Mouse (Mus musculus) embryonic facial prominence, embryonic 10.5 days (tissue): ENCODE measurements at regions not wholly inside any gene's neighbourhood (a gene's known extent, or its start where the extent isn't known, plus 50 kb on each side); places are given as distances from the start of the nearest gene placed in this dataset.

ENCODE experiments used
- DNase-seq: peaks from one replicate; pipeline ENCODE4 v3.0.0-alpha.2; 2017; ENCODE audit warnings: low spot score
- H3K27ac ChIP-seq: fragments of 300-500 bp; sonication (generic); replicated peaks from 2 replicates; pipeline ENCODE4 v1.5.1; 2016; ENCODE audit warnings: mild to moderate bottlenecking
- H3K27me3 ChIP-seq: fragments of 300-500 bp; sonication (generic); replicated peaks from 2 replicates; pipeline ENCODE4 v1.6.1; 2016; ENCODE audit warnings: low read depth, mild to moderate bottlenecking; ENCODE audit not compliant: poor library complexity, severe bottlenecking
- H3K36me3 ChIP-seq: fragments of 300-500 bp; sonication (generic); replicated peaks from 2 replicates; pipeline ENCODE4 v1.6.1; 2016; ENCODE audit warnings: mild to moderate bottlenecking, moderate library complexity
- H3K4me1 ChIP-seq: fragments of 300-500 bp; sonication (generic); 2 replicates; pipeline ENCODE4 v1.6.1; 2016
- H3K4me3 ChIP-seq: fragments of 300-500 bp; sonication (generic); 2 replicates; pipeline ENCODE4 v1.5.1; 2016; ENCODE audit warnings: mild to moderate bottlenecking, moderate library complexity
- H3K9me3 ChIP-seq: fragments of 300-500 bp; sonication (generic); 2 replicates; pipeline ENCODE4 v1.6.1; 2016; ENCODE audit warnings: mild to moderate bottlenecking
- WGBS: fragments of 180-500 bp; shearing (Covaris S2); methylation state at CpG from one replicate; pipeline ENCODE4 v1.1.7; 2016; 5-methylcytosine and 5-hydroxymethylcytosine counted together

DNA sequence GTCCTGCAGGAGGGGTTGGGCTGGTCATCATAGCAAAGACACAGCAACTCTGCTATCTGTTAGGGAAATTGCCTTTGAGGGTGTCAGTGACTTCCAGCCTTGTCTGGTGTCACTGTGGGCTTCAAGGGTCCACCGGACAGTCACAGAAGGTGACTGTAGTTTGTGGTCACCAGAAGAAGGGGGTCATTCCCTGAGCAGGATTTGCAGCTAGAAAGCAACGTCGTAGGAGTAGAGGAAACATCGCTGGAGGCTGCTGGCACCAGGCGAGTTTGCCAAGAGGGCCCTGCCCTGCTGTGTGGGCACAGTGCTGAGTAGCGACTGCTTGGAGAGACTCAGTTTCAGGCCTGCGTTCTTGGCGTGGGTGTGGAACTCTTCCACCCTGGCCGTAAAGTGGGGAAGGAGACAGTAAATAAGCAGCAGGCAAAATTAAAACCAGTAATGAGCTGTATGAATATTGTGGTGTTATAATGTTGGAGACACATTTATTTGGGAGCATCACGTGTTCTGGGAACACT is 389.8 kb upstream of the Tshz3 start:
- no peak overlapping the region for H3K4me3 ChIP-seq
- H3K27ac ChIP-seq: no peak overlapping the region
- H3K36me3 ChIP-seq: no peaks in the 10 kb centered on the region
- H3K9me3 ChIP-seq: no peaks in the 10 kb centered on the region
- no peak for DNase-seq
- 88% methylated on average over 10 of the region's 10 CpGs for WGBS
- H3K27me3 ChIP-seq: no peaks in the 10 kb centered on the region
- peaks cover 6% of the 10 kb centered on the region; the same call in 1 of the 2 replicates for H3K4me1 ChIP-seq

DNA sequence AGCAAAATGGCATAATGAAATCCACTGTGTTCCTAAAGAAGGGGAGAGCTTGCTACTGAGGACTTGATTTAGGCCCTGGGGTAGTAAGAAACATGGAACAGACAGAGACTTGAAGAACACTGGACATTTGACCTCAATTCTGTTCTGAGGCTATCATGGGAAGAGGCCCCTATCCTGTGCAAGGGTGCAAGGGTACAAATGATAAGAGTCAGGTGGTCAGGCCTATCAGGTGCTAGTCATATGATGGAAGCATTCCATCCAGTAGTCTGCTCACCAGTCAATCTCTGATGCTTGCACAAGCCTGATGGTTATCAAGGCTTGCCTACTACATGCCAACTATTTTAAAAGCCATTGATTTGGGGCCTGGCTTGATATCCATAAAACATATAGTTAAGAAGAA is 420.6 kb upstream of the Tshz3 start:
- Histone ChIP-seq H3K27ac (no peak overlapping the region), H3K4me3 (no peak overlapping the region)

DNA sequence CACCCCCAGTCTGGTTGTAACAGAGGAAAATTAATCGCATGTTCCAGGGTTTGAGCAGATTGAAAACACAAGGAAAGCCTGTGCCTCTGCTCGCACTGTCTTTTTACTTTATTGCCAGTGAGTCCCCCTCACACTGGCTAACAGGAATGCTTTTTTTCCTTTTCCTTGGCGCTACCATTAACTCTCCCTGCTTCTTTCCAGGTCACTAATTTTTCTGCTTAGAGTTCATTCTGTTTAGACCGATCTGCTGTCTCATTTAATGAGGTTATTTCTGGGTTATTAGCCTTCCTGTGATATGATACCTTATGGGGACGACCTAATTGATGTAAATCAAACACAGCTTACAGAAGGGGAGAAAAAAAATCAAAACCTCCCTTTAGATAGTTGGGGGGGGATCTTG is 429.0 kb upstream of the Tshz3 start:
- Histone ChIP-seq H3K27ac (no peak overlapping the region), H3K27me3 (0 out of 2 replicates have a peak, but pooled peaks cover 5% of the 10 kb centered on the region), H3K4me1 (peaks cover 14% of the 10 kb centered on the region), H3K4me3 (no peak overlapping the region), H3K9me3 (no peaks in the 10 kb centered on the region), H3K36me3 (no peaks in the 10 kb centered on the region)
- 31% methylated on average over 5 of the region's 5 CpGs for WGBS
- DNase-seq: no peak

More for the DNA sequence above, 420.6 kb upstream of the Tshz3 start:
- H3K4me1 ChIP-seq: 0 out of 2 replicates have a peak, but pooled peaks cover 2% of the 10 kb centered on the region
- no peak for DNase-seq
- no peaks in the 10 kb centered on the region for H3K9me3 ChIP-seq
- no peaks in the 10 kb centered on the region for H3K27me3 ChIP-seq
- no peaks in the 10 kb centered on the region for H3K36me3 ChIP-seq

- no peak for DNase-seq
- Histone ChIP-seq H3K9me3 (no peaks in the 10 kb centered on the region), H3K27ac (no peak overlapping the region), H3K4me1 (peaks cover 14% of the 10 kb centered on the region), H3K4me3 (no peak overlapping the region), H3K27me3 (0 out of 2 replicates have a peak, but pooled peaks cover 5% of the 10 kb centered on the region), H3K36me3 (no peaks in the 10 kb centered on the region)
- 86% methylated on average over 7 of the region's 7 CpGs for WGBS
Measured at GRCm38 (mm10) chr7:36265163-36265823, 432.6 kb upstream of the Tshz3 start.

DNA sequence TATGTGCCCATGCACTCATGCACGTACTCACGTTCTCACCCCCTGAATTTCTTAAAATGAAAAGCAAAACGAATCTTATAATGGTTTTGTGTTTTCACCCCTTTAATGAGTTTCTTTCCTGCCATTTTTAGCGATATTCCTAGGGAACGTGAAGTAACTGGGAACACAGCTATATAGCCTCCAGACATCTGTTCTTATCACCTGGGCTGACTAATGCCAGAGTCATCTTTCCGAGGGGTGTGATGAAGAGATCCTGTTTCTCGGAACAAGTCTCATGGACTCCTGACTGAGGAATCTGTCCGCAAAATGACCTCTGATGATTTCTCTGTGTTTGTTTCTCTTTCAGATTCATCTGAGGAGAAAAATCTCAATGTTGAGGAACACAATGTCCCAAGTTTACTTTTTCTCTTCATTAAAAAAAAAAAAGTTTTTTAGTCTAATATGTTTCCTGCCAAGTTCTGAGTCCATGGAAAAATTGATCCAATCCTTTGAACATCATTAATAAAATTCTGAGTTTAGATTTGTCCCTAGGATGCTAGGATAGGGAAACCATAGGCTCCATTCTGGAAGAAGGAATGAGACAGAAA is 435.7 kb upstream of the Tshz3 start:
- no peak for DNase-seq
- WGBS: 81% methylated on average over 8 of the region's 8 CpGs

GRCm38 (mm10) chr7:36257102-36257501 is 440.8 kb upstream of the Tshz3 start:
- WGBS: 95% methylated on average over 15 of the region's 15 CpGs

More for the DNA sequence above, 435.7 kb upstream of the Tshz3 start:
- Histone ChIP-seq H3K27me3 (no peaks in the 10 kb centered on the region), H3K4me3 (no peak overlapping the region), H3K4me1 (no peaks in the 10 kb centered on the region), H3K9me3 (no peaks in the 10 kb centered on the region), H3K36me3 (no peaks in the 10 kb centered on the region), H3K27ac (no peak overlapping the region)

DNA sequence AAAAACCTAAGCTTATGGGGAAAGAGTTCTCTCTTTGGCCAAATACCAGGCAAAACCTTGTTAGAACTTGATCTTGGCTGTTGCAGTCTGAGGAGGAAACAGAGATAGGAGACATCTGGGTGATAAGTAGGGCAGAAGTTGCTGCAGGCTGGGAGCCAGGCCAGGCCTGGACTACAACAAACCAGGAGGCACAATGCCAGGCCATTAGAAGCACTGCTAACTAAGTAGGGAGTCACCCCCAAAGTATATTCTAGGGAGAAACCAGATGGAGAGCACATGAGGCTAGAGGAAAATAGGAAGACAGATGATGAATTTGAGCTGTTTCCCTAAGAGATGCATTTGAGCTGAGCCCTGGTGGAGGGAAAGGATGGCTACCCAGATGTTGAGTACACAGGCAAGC is 444.6 kb upstream of the Zfp507 start:
- no peaks in the 10 kb centered on the region for H3K9me3 ChIP-seq
- H3K4me1 ChIP-seq: no peaks in the 10 kb centered on the region
- no peak for DNase-seq
- no peaks in the 10 kb centered on the region for H3K27me3 ChIP-seq
- no peak overlapping the region for H3K4me3 ChIP-seq
- H3K36me3 ChIP-seq: no peaks in the 10 kb centered on the region
- no peak overlapping the region for H3K27ac ChIP-seq

More at GRCm38 (mm10) chr7:36257102-36257501, 440.8 kb upstream of the Tshz3 start:
- DNase-seq: no peak
- no peaks in the 10 kb centered on the region for H3K9me3 ChIP-seq
- no peak overlapping the region for H3K27ac ChIP-seq
- no peaks in the 10 kb centered on the region for H3K27me3 ChIP-seq
- no peaks in the 10 kb centered on the region for H3K36me3 ChIP-seq
- H3K4me1 ChIP-seq: no peaks in the 10 kb centered on the region
- no peak overlapping the region for H3K4me3 ChIP-seq

DNA sequence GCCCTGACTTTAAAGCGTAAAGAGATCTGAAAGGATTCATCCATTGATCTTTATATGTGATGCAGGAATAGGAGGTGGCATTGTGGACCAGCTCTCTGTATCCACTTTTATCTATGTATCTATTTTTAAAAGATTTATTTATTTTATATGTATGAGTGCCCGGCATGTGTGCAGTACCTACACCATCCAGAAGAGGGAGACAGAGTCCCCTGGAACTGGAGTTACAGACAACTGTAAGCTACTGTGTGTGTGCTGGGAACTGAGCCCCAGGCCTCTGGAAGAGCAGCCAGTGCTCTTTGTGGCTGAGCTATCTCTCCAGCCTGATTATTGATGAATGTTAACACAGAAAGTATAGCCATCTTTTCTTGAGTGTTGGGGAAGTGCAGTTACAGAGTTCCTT is 433.9 kb upstream of the Zfp507 start:
- H3K4me1 ChIP-seq: no peaks in the 10 kb centered on the region
- no peak for DNase-seq
- no peak overlapping the region for H3K27ac ChIP-seq
- no peaks in the 10 kb centered on the region for H3K9me3 ChIP-seq
- H3K36me3 ChIP-seq: no peaks in the 10 kb centered on the region
- 94% methylated on average over 2 of the region's 2 CpGs for WGBS
- no peak overlapping the region for H3K4me3 ChIP-seq
- no peaks in the 10 kb centered on the region for H3K27me3 ChIP-seq

GRCm38 (mm10) chr7:36229031-36229430 is 426.2 kb upstream of the Zfp507 start:
- no peaks in the 10 kb centered on the region for H3K9me3 ChIP-seq
- H3K4me3 ChIP-seq: no peak overlapping the region
- no peaks in the 10 kb centered on the region for H3K27me3 ChIP-seq
- H3K36me3 ChIP-seq: no peaks in the 10 kb centered on the region
- H3K27ac ChIP-seq: no peak overlapping the region
- H3K4me1 ChIP-seq: no peaks in the 10 kb centered on the region
- no peak for DNase-seq

DNA sequence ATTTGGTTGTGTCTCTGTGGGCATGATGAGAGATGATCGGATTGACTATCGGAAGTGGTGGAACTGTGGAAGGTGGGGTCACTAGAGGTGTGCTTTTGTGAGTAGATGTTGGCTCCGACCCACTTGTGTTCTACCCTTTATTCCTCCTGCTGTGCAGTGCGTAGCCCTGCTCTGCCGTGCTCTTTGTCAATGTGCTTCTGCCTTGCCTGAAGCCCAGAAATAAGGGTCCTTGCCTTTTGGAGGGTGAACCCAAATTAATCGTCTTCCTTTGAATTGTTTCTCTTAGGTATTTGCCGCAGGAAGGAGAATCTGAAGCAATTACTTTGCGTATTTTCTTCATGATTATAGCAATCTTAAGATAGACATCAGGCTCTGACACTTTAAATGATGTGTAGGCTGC is 421.6 kb upstream of the Zfp507 start:
- DNase-seq: no peak

GRCm38 (mm10) chr7:36218386-36218785 is 415.6 kb upstream of the Zfp507 start:
- Histone ChIP-seq H3K36me3 (no peaks in the 10 kb centered on the region), H3K4me1 (no peaks in the 10 kb centered on the region), H3K27ac (no peak overlapping the region), H3K9me3 (0 out of 2 replicates have a peak, but pooled peaks cover 2% of the 10 kb centered on the region), H3K27me3 (no peaks in the 10 kb centered on the region), H3K4me3 (no peak overlapping the region)
- WGBS: 45% methylated on average over 2 of the region's 2 CpGs
- DNase-seq: no peak

More for the DNA sequence above, 421.6 kb upstream of the Zfp507 start:
- Histone ChIP-seq H3K36me3 (no peaks in the 10 kb centered on the region), H3K27ac (no peak overlapping the region), H3K9me3 (no peaks in the 10 kb centered on the region), H3K27me3 (no peaks in the 10 kb centered on the region), H3K4me1 (no peaks in the 10 kb centered on the region), H3K4me3 (no peak overlapping the region)
- WGBS: 87% methylated on average over 8 of the region's 8 CpGs

GRCm38 (mm10) chr7:36210034-36210433 is 407.2 kb upstream of the Zfp507 start:
- DNase-seq: no peak
- Histone ChIP-seq H3K4me1 (no peaks in the 10 kb centered on the region), H3K9me3 (0 out of 2 replicates have a peak, but pooled peaks cover 2% of the 10 kb centered on the region), H3K36me3 (no peaks in the 10 kb centered on the region), H3K27me3 (no peaks in the 10 kb centered on the region), H3K4me3 (no peak overlapping the region), H3K27ac (no peak overlapping the region)
- WGBS: 94% methylated on average over 4 of the region's 4 CpGs
